Mouse (Mus musculus): ENCODE data around the gene Hist2h2bb. TPM values are rescaled to one million over a fixed set of nuclear protein-coding genes. Genes with fewer than 3 reads are reported as not detected.

Gene Hist2h2bb
- polyA plus RNA-seq, 1 experiment from 2014 or later = 18.9 TPM

- Histone ChIP-seq H3K27me3 (replicated peaks; ENCODE audit: control insufficient read depth, insufficient read depth, low read length) (no peaks in the 10 kb centered on the region), H3K36me3 (ENCODE audit: control insufficient read depth, insufficient read depth, low read length) (no peaks in the 10 kb centered on the region), H3K4me2 (no peak overlapping the region), H3K9me3 (ENCODE audit: control insufficient read depth, low read length) (no peaks in the 10 kb centered on the region), H3K9ac (ENCODE audit: low read depth, low read length) (no peak overlapping the region), H3K4me3 (ENCODE audit: low read depth, low read length) (no peak overlapping the region), H3K4me1 (replicated peaks; ENCODE audit: control insufficient read depth, insufficient read depth, low read length) (peaks cover 13% of the 10 kb centered on the region), H3K27ac (ENCODE audit: low read depth, low read length) (no peak overlapping the region)
- WGBS = 76% methylated on average over 2 of the region's 2 CpGs
- ATAC-seq (replicated peaks; ENCODE audit: low FRiP score) (no peak), DNase-seq (ENCODE audit: low spot score) (no peak)
These were observed 40.7 kb upstream of the Hist2h2bb start for GRCm38 (mm10) chr3:96228828-96229227.

GRCm38 (mm10) chr3:96230404-96230803, 39.1 kb upstream of the Hist2h2bb start:
- peaks cover 8% of the 10 kb centered on the region for H3K4me1 ChIP-seq (replicated peaks; ENCODE audit: control insufficient read depth, insufficient read depth, low read length)
- no peak overlapping the region for H3K9ac ChIP-seq (ENCODE audit: low read depth, low read length)
- DNase-seq (ENCODE audit: low spot score) (no peak), ATAC-seq (replicated peaks; ENCODE audit: low FRiP score) (no peak)
- no peak overlapping the region for H3K4me3 ChIP-seq (ENCODE audit: low read depth, low read length)
- no peaks in the 10 kb centered on the region for H3K9me3 ChIP-seq (ENCODE audit: control insufficient read depth, low read length)
- no peaks in the 10 kb centered on the region for H3K36me3 ChIP-seq (ENCODE audit: control insufficient read depth, insufficient read depth, low read length)
- H3K27ac ChIP-seq (ENCODE audit: low read depth, low read length) = no peak overlapping the region
- WGBS = 52% methylated on average over 2 of the region's 2 CpGs
- H3K4me2 ChIP-seq = no peak overlapping the region
- no peaks in the 10 kb centered on the region for H3K27me3 ChIP-seq (replicated peaks; ENCODE audit: control insufficient read depth, insufficient read depth, low read length)

GRCm38 (mm10) chr3:96230910-96231757, 38.4 kb upstream of the Hist2h2bb start:
- H3K4me3 ChIP-seq (ENCODE audit: low read depth, low read length) = no peak overlapping the region
- ATAC-seq (replicated peaks; ENCODE audit: low FRiP score) (no peak), DNase-seq (ENCODE audit: low spot score) (no peak)
- no peak overlapping the region for H3K9ac ChIP-seq (ENCODE audit: low read depth, low read length)
- H3K36me3 ChIP-seq (ENCODE audit: control insufficient read depth, insufficient read depth, low read length) = no peaks in the 10 kb centered on the region
- no peaks in the 10 kb centered on the region for H3K27me3 ChIP-seq (replicated peaks; ENCODE audit: control insufficient read depth, insufficient read depth, low read length)
- no peak overlapping the region for H3K27ac ChIP-seq (ENCODE audit: low read depth, low read length)
- H3K4me1 ChIP-seq (replicated peaks; ENCODE audit: control insufficient read depth, insufficient read depth, low read length) = peaks cover under 1% of the 10 kb centered on the region; the same call in 1 of the 2 replicates
- WGBS = 75% methylated on average over 4 of the region's 4 CpGs
- H3K9me3 ChIP-seq (ENCODE audit: control insufficient read depth, low read length) = no peaks in the 10 kb centered on the region
- no peak overlapping the region for H3K4me2 ChIP-seq

- Histone ChIP-seq H3K4me2 (no peak overlapping the region), H3K27ac (ENCODE audit: low read depth, low read length) (no peak overlapping the region), H3K4me1 (replicated peaks; ENCODE audit: control insufficient read depth, insufficient read depth, low read length) (no peaks in the 10 kb centered on the region), H3K4me3 (ENCODE audit: low read depth, low read length) (no peak overlapping the region), H3K36me3 (ENCODE audit: control insufficient read depth, insufficient read depth, low read length) (no peaks in the 10 kb centered on the region), H3K27me3 (replicated peaks; ENCODE audit: control insufficient read depth, insufficient read depth, low read length) (no peaks in the 10 kb centered on the region), H3K9me3 (ENCODE audit: control insufficient read depth, low read length) (no peaks in the 10 kb centered on the region), H3K9ac (ENCODE audit: low read depth, low read length) (no peak overlapping the region)
- ATAC-seq (replicated peaks; ENCODE audit: low FRiP score) (no peak), DNase-seq (ENCODE audit: low spot score) (no peak)
- 62% methylated on average over 2 of the region's 2 CpGs for WGBS
These were observed 37.8 kb upstream of the Hist2h2bb start for GRCm38 (mm10) chr3:96231758-96232120.

GRCm38 (mm10) chr3:96234914-96235313, 34.6 kb upstream of the Hist2h2bb start:
- H3K4me2 ChIP-seq = no peak overlapping the region
- ATAC-seq (replicated peaks; ENCODE audit: low FRiP score) (no peak), DNase-seq (ENCODE audit: low spot score) (no peak)
- no peak overlapping the region for H3K4me3 ChIP-seq (ENCODE audit: low read depth, low read length)
- H3K9me3 ChIP-seq (ENCODE audit: control insufficient read depth, low read length) = no peaks in the 10 kb centered on the region
- no peak overlapping the region for H3K27ac ChIP-seq (ENCODE audit: low read depth, low read length)
- no peaks in the 10 kb centered on the region for H3K36me3 ChIP-seq (ENCODE audit: control insufficient read depth, insufficient read depth, low read length)
- WGBS = 80% methylated on average over 2 of the region's 2 CpGs
- H3K4me1 ChIP-seq (replicated peaks; ENCODE audit: control insufficient read depth, insufficient read depth, low read length) = peaks cover 2% of the 10 kb centered on the region; the same call in 1 of the 2 replicates
- H3K27me3 ChIP-seq (replicated peaks; ENCODE audit: control insufficient read depth, insufficient read depth, low read length) = no peaks in the 10 kb centered on the region
- no peak overlapping the region for H3K9ac ChIP-seq (ENCODE audit: low read depth, low read length)

GRCm38 (mm10) chr3:96235836-96236235, 33.7 kb upstream of the Hist2h2bb start:
- Histone ChIP-seq H3K4me1 (replicated peaks; ENCODE audit: control insufficient read depth, insufficient read depth, low read length) (peaks cover 5% of the 10 kb centered on the region), H3K27ac (ENCODE audit: low read depth, low read length) (no peak overlapping the region), H3K9ac (ENCODE audit: low read depth, low read length) (no peak overlapping the region), H3K36me3 (ENCODE audit: control insufficient read depth, insufficient read depth, low read length) (no peaks in the 10 kb centered on the region), H3K9me3 (ENCODE audit: control insufficient read depth, low read length) (no peaks in the 10 kb centered on the region), H3K27me3 (replicated peaks; ENCODE audit: control insufficient read depth, insufficient read depth, low read length) (no peaks in the 10 kb centered on the region), H3K4me2 (no peak overlapping the region), H3K4me3 (ENCODE audit: low read depth, low read length) (no peak overlapping the region)
- DNase-seq (ENCODE audit: low spot score) (no peak), ATAC-seq (replicated peaks; ENCODE audit: low FRiP score) (no peak)
- WGBS = 57% methylated on average over 3 of the region's 3 CpGs

- DNase-seq (ENCODE audit: low spot score) = no peak
- H3K27me3 ChIP-seq (replicated peaks; ENCODE audit: control insufficient read depth, insufficient read depth, low read length) = no peaks in the 10 kb centered on the region
- peak overlapping the region; percentile 89 for H3K27ac ChIP-seq (ENCODE audit: low read depth, low read length)
- H3K4me3 ChIP-seq (ENCODE audit: low read depth, low read length) = peak overlapping the region; percentile 52
- peaks cover 9% of the 10 kb centered on the region for H3K4me1 ChIP-seq (replicated peaks; ENCODE audit: control insufficient read depth, insufficient read depth, low read length)
- ATAC-seq (replicated peaks; ENCODE audit: low FRiP score) = no peak
- H3K9ac ChIP-seq (ENCODE audit: low read depth, low read length) = peak overlapping the region; percentile 76
- no peaks in the 10 kb centered on the region for H3K36me3 ChIP-seq (ENCODE audit: control insufficient read depth, insufficient read depth, low read length)
- H3K9me3 ChIP-seq (ENCODE audit: control insufficient read depth, low read length) = no peaks in the 10 kb centered on the region
- WGBS = 85% methylated on average over 4 of the region's 4 CpGs
- peak overlapping the region; percentile 81 for H3K4me2 ChIP-seq
These were observed 32.7 kb upstream of the Hist2h2bb start for GRCm38 (mm10) chr3:96236834-96237334.

- H3K27ac ChIP-seq (ENCODE audit: low read depth, low read length) = peak overlapping the region; percentile 89
- peak overlapping the region; percentile 81 for H3K4me2 ChIP-seq
- H3K27me3 ChIP-seq (replicated peaks; ENCODE audit: control insufficient read depth, insufficient read depth, low read length) = no peaks in the 10 kb centered on the region
- H3K9me3 ChIP-seq (ENCODE audit: control insufficient read depth, low read length) = no peaks in the 10 kb centered on the region
- H3K4me1 ChIP-seq (replicated peaks; ENCODE audit: control insufficient read depth, insufficient read depth, low read length) = peaks cover 9% of the 10 kb centered on the region
- H3K4me3 ChIP-seq (ENCODE audit: low read depth, low read length) = peak overlapping the region; percentile 52
- H3K36me3 ChIP-seq (ENCODE audit: control insufficient read depth, insufficient read depth, low read length) = no peaks in the 10 kb centered on the region
- DNase-seq (ENCODE audit: low spot score) (peak; percentile 61), ATAC-seq (replicated peaks; ENCODE audit: low FRiP score) (no peak)
- 23% methylated on average over 7 of the region's 7 CpGs for WGBS
- H3K9ac ChIP-seq (ENCODE audit: low read depth, low read length) = peak overlapping the region; percentile 76
These were observed 32.1 kb upstream of the Hist2h2bb start for GRCm38 (mm10) chr3:96237335-96237903.
